Mouse (Mus musculus) intestine, embryonic 15.5 days (tissue): ENCODE measurements around the gene Chmp1a. TPM values are rescaled to one million over a fixed set of nuclear protein-coding genes. Genes with fewer than 3 reads are reported as not detected.
"Not testable (repeated sequence)": the region's sequence is repeated elsewhere in the genome, so short reads cannot be mapped to it uniquely, and the experiment has no call there.

ENCODE experiments used
- ATAC-seq: fragments of 200-750 bp; cut with Nextera tagmentation; 2 replicates; pipeline ENCODE4 v1.8.0; 2017; ENCODE audit warnings: moderate TSS enrichment, moderate library complexity
- H3K27ac ChIP-seq: fragments of 300-500 bp; sonication (generic); 2 replicates; pipeline ENCODE4 v1.5.1; 2015; ENCODE audit warnings: mild to moderate bottlenecking, inconsistent platforms
- H3K27me3 ChIP-seq: fragments of 300-500 bp; sonication (generic); replicated peaks from 2 replicates; pipeline ENCODE4 v1.6.1; 2015; ENCODE audit warnings: inconsistent platforms
- H3K36me3 ChIP-seq: fragments of 300-500 bp; sonication (generic); 2 replicates; pipeline ENCODE4 v1.6.1; 2015; ENCODE audit warnings: inconsistent platforms
- H3K4me1 ChIP-seq: fragments of 300-500 bp; sonication (generic); replicated peaks from 2 replicates; pipeline ENCODE4 v1.6.1; 2015; ENCODE audit warnings: inconsistent platforms
- H3K4me2 ChIP-seq: fragments of 300-500 bp; sonication (generic); replicated peaks from 2 replicates; pipeline ENCODE4 v1.6.1; 2015; ENCODE audit warnings: mild to moderate bottlenecking, inconsistent platforms
- H3K4me3 ChIP-seq: fragments of 300-500 bp; sonication (generic); replicated peaks from 2 replicates; pipeline ENCODE4 v1.5.1; 2015; ENCODE audit warnings: inconsistent platforms
- H3K9ac ChIP-seq: fragments of 300-500 bp; sonication (generic); 2 replicates; pipeline ENCODE4 v1.6.1; 2015; ENCODE audit warnings: inconsistent platforms
- H3K9me3 ChIP-seq: fragments of 300-500 bp; sonication (generic); 2 replicates; pipeline ENCODE4 v1.6.1; 2016; ENCODE audit warnings: inconsistent platforms
- WGBS: fragments of 180-500 bp; shearing (Covaris S2); methylation state at CpG from one replicate; pipeline ENCODE4 v1.1.7; 2015; 5-methylcytosine and 5-hydroxymethylcytosine counted together
- polyA plus RNA-seq: library from polyadenylated mRNA; unstranded; fragments of >200 nt; fragmentation: Nextera tagmentation; extraction: Ambion mirVana; gene quantifications from 2 replicates; pipeline ENCODE4 v1.2.1, GENCODE M21; 2015

The Chmp1a gene
- polyA plus RNA-seq = 142 and 148 TPM in 2 replicates

- ATAC-seq = peak; percentile 98
- H3K27ac ChIP-seq = peak within 1 kb of the TSS; percentile 58
- peaks cover 27% of the 10 kb centered on the region for H3K36me3 ChIP-seq
- H3K4me1 ChIP-seq = peaks cover 13% of the 10 kb centered on the region
- H3K9me3 ChIP-seq = no peaks in the 10 kb centered on the region
- H3K4me2 ChIP-seq = peak within 1 kb of the TSS; percentile 80
- peak within 1 kb of the TSS; percentile 89 for H3K4me3 ChIP-seq
- WGBS = 1% methylated on average over 76 of the region's 76 CpGs
- H3K27me3 ChIP-seq = no peaks in the 10 kb centered on the region
- H3K9ac ChIP-seq = peak within 1 kb of the TSS; percentile 92
Measured at GRCm38 (mm10) chr8:123212321-123213117, at the start of gene Chmp1a, which contains the start of gene Spata33. Gene Chmp1a, minus strand, starts transcription at chr8:123212763. Gene Spata33, plus strand, starts transcription at chr8:123212832.

GRCm38 (mm10) chr8:123257593-123257992 lies 45.0 kb upstream of the Chmp1a start:
- peaks cover 15% of the 10 kb centered on the region for H3K4me1 ChIP-seq
- WGBS = 90% methylated on average over 8 of the region's 8 CpGs
- H3K9ac ChIP-seq, H3K4me2 ChIP-seq, H3K27ac ChIP-seq, H3K4me3 ChIP-seq, ATAC-seq, H3K9me3 ChIP-seq, H3K27me3 ChIP-seq: not testable (repeated sequence)
- H3K36me3 ChIP-seq = peaks cover 33% of the 10 kb centered on the region

- no peak overlapping the region for H3K9ac ChIP-seq
- peaks cover 33% of the 10 kb centered on the region for H3K36me3 ChIP-seq
- ATAC-seq = no peak
- no peak overlapping the region for H3K4me3 ChIP-seq
- no peak overlapping the region for H3K27ac ChIP-seq
- no peak overlapping the region for H3K4me2 ChIP-seq
- 78% methylated on average over 3 of the region's 3 CpGs for WGBS
- H3K4me1 ChIP-seq = peaks cover 15% of the 10 kb centered on the region
- H3K27me3 ChIP-seq = no peaks in the 10 kb centered on the region
- H3K9me3 ChIP-seq = no peaks in the 10 kb centered on the region
Measured at GRCm38 (mm10) chr8:123257114-123257513, 44.6 kb upstream of the Chmp1a start.

GRCm38 (mm10) chr8:123255170-123255569 lies 42.6 kb upstream of the Chmp1a start:
- Histone ChIP-seq H3K4me2 (peak overlapping the region; percentile 90), H3K27ac (no peak overlapping the region), H3K27me3 (no peaks in the 10 kb centered on the region), H3K9ac (peak overlapping the region; percentile 96), H3K4me1 (peaks cover 15% of the 10 kb centered on the region), H3K36me3 (peaks cover 34% of the 10 kb centered on the region), H3K4me3 (peak overlapping the region; percentile 96), H3K9me3 (no peaks in the 10 kb centered on the region)
- no peak for ATAC-seq
- 71% methylated on average over 6 of the region's 6 CpGs for WGBS

GRCm38 (mm10) chr8:123254099-123254885 lies 41.7 kb upstream of the Chmp1a start, which contains the start of the genes Zfp276 and Vps9d1:
Gene Zfp276, plus strand, starts transcription at chr8:123254195.
Gene Vps9d1, minus strand, starts transcription at chr8:123254348.
- peak within 1 kb of the TSS; percentile 90 for H3K4me2 ChIP-seq
- ATAC-seq = peak; percentile 98
- peaks cover 15% of the 10 kb centered on the region for H3K4me1 ChIP-seq
- H3K27me3 ChIP-seq = no peaks in the 10 kb centered on the region
- no peaks in the 10 kb centered on the region for H3K9me3 ChIP-seq
- peak within 1 kb of the TSS; percentile 81 for H3K27ac ChIP-seq
- peaks cover 27% of the 10 kb centered on the region for H3K36me3 ChIP-seq
- peak within 1 kb of the TSS; percentile 96 for H3K9ac ChIP-seq
- peak within 1 kb of the TSS; percentile 96 for H3K4me3 ChIP-seq
- WGBS = under 1% methylated on average over 98 of the region's 99 CpGs

- Histone ChIP-seq H3K4me1 (peaks cover 15% of the 10 kb centered on the region), H3K27ac (peak overlapping the region; percentile 66), H3K9me3 (no peaks in the 10 kb centered on the region), H3K9ac (peak overlapping the region; percentile 96), H3K4me3 (peak overlapping the region; percentile 96), H3K36me3 (peaks cover 25% of the 10 kb centered on the region), H3K4me2 (peak overlapping the region; percentile 90), H3K27me3 (no peaks in the 10 kb centered on the region)
- peak; percentile 67 for ATAC-seq
- under 1% methylated on average over 40 of the region's 40 CpGs for WGBS
Measured at GRCm38 (mm10) chr8:123253451-123254098, 41.0 kb upstream of the Chmp1a start.

- Histone ChIP-seq H3K9ac (peak overlapping the region; percentile 96; the same call in 1 of the 2 replicates), H3K4me3 (peak overlapping the region; percentile 96), H3K9me3 (no peaks in the 10 kb centered on the region), H3K4me1 (peaks cover 15% of the 10 kb centered on the region), H3K36me3 (peaks cover 24% of the 10 kb centered on the region), H3K27me3 (no peaks in the 10 kb centered on the region), H3K4me2 (peak overlapping the region; percentile 90), H3K27ac (no peak overlapping the region)
- no peak for ATAC-seq
- WGBS = 48% methylated on average over 4 of the region's 4 CpGs
Measured at GRCm38 (mm10) chr8:123252925-123253324, 40.4 kb upstream of the Chmp1a start.

GRCm38 (mm10) chr8:123250940-123251339 lies 38.4 kb upstream of the Chmp1a start:
- Histone ChIP-seq H3K27me3 (no peaks in the 10 kb centered on the region), H3K36me3 (peaks cover 30% of the 10 kb centered on the region), H3K9me3 (no peaks in the 10 kb centered on the region), H3K4me1 (peaks cover 15% of the 10 kb centered on the region), H3K27ac (no peak overlapping the region), H3K4me3 (no peak overlapping the region), H3K9ac (no peak overlapping the region), H3K4me2 (no peak overlapping the region)
- WGBS = 95% methylated on average over 5 of the region's 5 CpGs
- no peak for ATAC-seq

- 91% methylated on average over 8 of the region's 8 CpGs for WGBS
Measured at GRCm38 (mm10) chr8:123248596-123248995, 36.0 kb upstream of the Chmp1a start.

GRCm38 (mm10) chr8:123247748-123248147 lies 35.2 kb upstream of the Chmp1a start:
- WGBS = 97% methylated on average over 6 of the region's 6 CpGs
- Histone ChIP-seq H3K4me2 (no peak overlapping the region), H3K27me3 (no peaks in the 10 kb centered on the region), H3K4me1 (no peaks in the 10 kb centered on the region), H3K9me3 (no peaks in the 10 kb centered on the region), H3K27ac (no peak overlapping the region), H3K9ac (no peak overlapping the region), H3K36me3 (peaks cover 42% of the 10 kb centered on the region), H3K4me3 (no peak overlapping the region)
- ATAC-seq = no peak

More at GRCm38 (mm10) chr8:123248596-123248995, 36.0 kb upstream of the Chmp1a start:
- H3K4me2 ChIP-seq = no peak overlapping the region
- ATAC-seq = no peak
- H3K4me3 ChIP-seq = no peak overlapping the region
- H3K27me3 ChIP-seq = no peaks in the 10 kb centered on the region
- H3K36me3 ChIP-seq = peaks cover 40% of the 10 kb centered on the region
- no peak overlapping the region for H3K27ac ChIP-seq
- H3K9ac ChIP-seq = no peak overlapping the region
- H3K4me1 ChIP-seq = peaks cover 4% of the 10 kb centered on the region; the same call in 1 of the 2 replicates
- H3K9me3 ChIP-seq = no peaks in the 10 kb centered on the region

GRCm38 (mm10) chr8:123245543-123245942 lies 33.0 kb upstream of the Chmp1a start:
- Histone ChIP-seq H3K4me3 (no peak overlapping the region), H3K36me3 (peaks cover 38% of the 10 kb centered on the region), H3K27me3 (no peaks in the 10 kb centered on the region), H3K4me1 (no peaks in the 10 kb centered on the region), H3K27ac (no peak overlapping the region), H3K9me3 (no peaks in the 10 kb centered on the region), H3K4me2 (no peak overlapping the region), H3K9ac (no peak overlapping the region)
- ATAC-seq = no peak
- WGBS = 90% methylated on average over 12 of the region's 12 CpGs

- Histone ChIP-seq H3K27me3 (no peaks in the 10 kb centered on the region), H3K9me3 (no peaks in the 10 kb centered on the region), H3K9ac (no peak overlapping the region), H3K4me2 (no peak overlapping the region), H3K27ac (no peak overlapping the region), H3K4me1 (no peaks in the 10 kb centered on the region), H3K4me3 (no peak overlapping the region), H3K36me3 (peaks cover 35% of the 10 kb centered on the region)
- ATAC-seq = no peak
- WGBS = 93% methylated on average over 4 of the region's 4 CpGs
Measured at GRCm38 (mm10) chr8:123244382-123244781, 31.8 kb upstream of the Chmp1a start.
